Mouse (Mus musculus): ENCODE measurements around the gene Serpina3a. TPM values are rescaled to one million over a fixed set of nuclear protein-coding genes. Genes with fewer than 3 reads are reported as not detected.

Gene Serpina3a
- polyA plus RNA-seq, 1 experiment from 2014 or later, result not detected

GRCm38 (mm10) chr12:104090119-104090518, 22.4 kb upstream of the Serpina3a start:
- no peak for DNase-seq (ENCODE audit: low spot score)
- H3K4me1 ChIP-seq (ENCODE audit: control insufficient read depth, insufficient read depth, low read length), result no peaks in the 10 kb centered on the region
- no peaks in the 10 kb centered on the region for H3K27me3 ChIP-seq (ENCODE audit: control insufficient read depth, insufficient read depth, low read length)

GRCm38 (mm10) chr12:104091303-104091702, 21.2 kb upstream of the Serpina3a start:
- no peak overlapping the region for H3K4me2 ChIP-seq (ENCODE audit: low read depth, low read length)
- H3K4me1 ChIP-seq (ENCODE audit: control insufficient read depth, insufficient read depth, low read length), result no peaks in the 10 kb centered on the region
- no peaks in the 10 kb centered on the region for H3K27me3 ChIP-seq (ENCODE audit: control insufficient read depth, insufficient read depth, low read length)
- H3K36me3 ChIP-seq (replicated peaks; ENCODE audit: control insufficient read depth, insufficient read depth, low read depth, low read length), result no peaks in the 10 kb centered on the region
- H3K27ac ChIP-seq (replicated peaks; ENCODE audit: low read depth, low read length), result no peak overlapping the region
- H3K4me3 ChIP-seq (ENCODE audit: low read depth, low read length), result no peak overlapping the region
- H3K9me3 ChIP-seq (replicated peaks; ENCODE audit: control insufficient read depth, low read length), result no peaks in the 10 kb centered on the region
- WGBS, result 76% methylated on average over 1 of the region's 1 CpGs
- no peak for DNase-seq (ENCODE audit: low spot score)
- no peak for ATAC-seq (replicated peaks; ENCODE audit: insufficient number of reproducible peaks, low FRiP score, low TSS enrichment, low read depth)
- no peak overlapping the region for H3K9ac ChIP-seq (replicated peaks; ENCODE audit: low read length)

More at GRCm38 (mm10) chr12:104090119-104090518, 22.4 kb upstream of the Serpina3a start:
- ATAC-seq (replicated peaks; ENCODE audit: insufficient number of reproducible peaks, low FRiP score, low TSS enrichment, low read depth), result no peak
- H3K4me3 ChIP-seq (ENCODE audit: low read depth, low read length), result no peak overlapping the region
- no peak overlapping the region for H3K4me2 ChIP-seq (ENCODE audit: low read depth, low read length)
- no peak overlapping the region for H3K27ac ChIP-seq (replicated peaks; ENCODE audit: low read depth, low read length)
- 82% methylated on average over 2 of the region's 2 CpGs for WGBS
- H3K9ac ChIP-seq (replicated peaks; ENCODE audit: low read length), result no peak overlapping the region
- no peaks in the 10 kb centered on the region for H3K36me3 ChIP-seq (replicated peaks; ENCODE audit: control insufficient read depth, insufficient read depth, low read depth, low read length)
- H3K9me3 ChIP-seq (replicated peaks; ENCODE audit: control insufficient read depth, low read length), result no peaks in the 10 kb centered on the region

- no peak within 1 kb of the TSS for H3K27ac ChIP-seq (replicated peaks; ENCODE audit: low read depth, low read length)
- H3K4me2 ChIP-seq (ENCODE audit: low read depth, low read length), result no peak within 1 kb of the TSS
- H3K9me3 ChIP-seq (replicated peaks; ENCODE audit: control insufficient read depth, low read length), result no peaks in the 10 kb centered on the region
- no peaks in the 10 kb centered on the region for H3K4me1 ChIP-seq (ENCODE audit: control insufficient read depth, insufficient read depth, low read length)
- no peak within 1 kb of the TSS for H3K9ac ChIP-seq (replicated peaks; ENCODE audit: low read length)
- WGBS, result 86% methylated on average over 6 of the region's 6 CpGs
- DNase-seq (ENCODE audit: low spot score) (no peak), ATAC-seq (replicated peaks; ENCODE audit: insufficient number of reproducible peaks, low FRiP score, low TSS enrichment, low read depth) (no peak)
- no peaks in the 10 kb centered on the region for H3K36me3 ChIP-seq (replicated peaks; ENCODE audit: control insufficient read depth, insufficient read depth, low read depth, low read length)
- H3K27me3 ChIP-seq (ENCODE audit: control insufficient read depth, insufficient read depth, low read length), result no peaks in the 10 kb centered on the region
- no peak within 1 kb of the TSS for H3K4me3 ChIP-seq (ENCODE audit: low read depth, low read length)
These were observed 11.8 kb upstream of the Serpina3a start, which contains the start of gene Serpina5 for GRCm38 (mm10) chr12:104100768-104101167. Gene Serpina5 (plus strand): TSS chr12:104101113.

- H3K9ac ChIP-seq (replicated peaks; ENCODE audit: low read length), result no peak overlapping the region
- H3K9me3 ChIP-seq (replicated peaks; ENCODE audit: control insufficient read depth, low read length), result no peaks in the 10 kb centered on the region
- H3K27me3 ChIP-seq (ENCODE audit: control insufficient read depth, insufficient read depth, low read length), result no peaks in the 10 kb centered on the region
- no peak overlapping the region for H3K27ac ChIP-seq (replicated peaks; ENCODE audit: low read depth, low read length)
- no peak overlapping the region for H3K4me2 ChIP-seq (ENCODE audit: low read depth, low read length)
- H3K4me1 ChIP-seq (ENCODE audit: control insufficient read depth, insufficient read depth, low read length), result no peaks in the 10 kb centered on the region
- no peaks in the 10 kb centered on the region for H3K36me3 ChIP-seq (replicated peaks; ENCODE audit: control insufficient read depth, insufficient read depth, low read depth, low read length)
- H3K4me3 ChIP-seq (ENCODE audit: low read depth, low read length), result no peak overlapping the region
- DNase-seq (ENCODE audit: low spot score), result no peak
- no peak for ATAC-seq (replicated peaks; ENCODE audit: insufficient number of reproducible peaks, low FRiP score, low TSS enrichment, low read depth)
These were observed 6.7 kb upstream of the Serpina3a start for GRCm38 (mm10) chr12:104105847-104106246.

GRCm38 (mm10) chr12:104106919-104107318, 5.6 kb upstream of the Serpina3a start:
- Histone ChIP-seq H3K4me3 (ENCODE audit: low read depth, low read length) (no peak overlapping the region), H3K36me3 (replicated peaks; ENCODE audit: control insufficient read depth, insufficient read depth, low read depth, low read length) (no peaks in the 10 kb centered on the region), H3K4me2 (ENCODE audit: low read depth, low read length) (no peak overlapping the region), H3K9ac (replicated peaks; ENCODE audit: low read length) (no peak overlapping the region), H3K4me1 (ENCODE audit: control insufficient read depth, insufficient read depth, low read length) (no peaks in the 10 kb centered on the region), H3K9me3 (replicated peaks; ENCODE audit: control insufficient read depth, low read length) (no peaks in the 10 kb centered on the region), H3K27ac (replicated peaks; ENCODE audit: low read depth, low read length) (no peak overlapping the region), H3K27me3 (ENCODE audit: control insufficient read depth, insufficient read depth, low read length) (no peaks in the 10 kb centered on the region)
- DNase-seq (ENCODE audit: low spot score) (no peak), ATAC-seq (replicated peaks; ENCODE audit: insufficient number of reproducible peaks, low FRiP score, low TSS enrichment, low read depth) (no peak)

GRCm38 (mm10) chr12:104108507-104108906, 4.0 kb upstream of the Serpina3a start:
- no peaks in the 10 kb centered on the region for H3K4me1 ChIP-seq (ENCODE audit: control insufficient read depth, insufficient read depth, low read length)
- ATAC-seq (replicated peaks; ENCODE audit: insufficient number of reproducible peaks, low FRiP score, low TSS enrichment, low read depth) (no peak), DNase-seq (ENCODE audit: low spot score) (no peak)
- no peaks in the 10 kb centered on the region for H3K36me3 ChIP-seq (replicated peaks; ENCODE audit: control insufficient read depth, insufficient read depth, low read depth, low read length)
- H3K4me2 ChIP-seq (ENCODE audit: low read depth, low read length), result no peak overlapping the region
- no peaks in the 10 kb centered on the region for H3K9me3 ChIP-seq (replicated peaks; ENCODE audit: control insufficient read depth, low read length)
- H3K4me3 ChIP-seq (ENCODE audit: low read depth, low read length), result no peak overlapping the region
- no peaks in the 10 kb centered on the region for H3K27me3 ChIP-seq (ENCODE audit: control insufficient read depth, insufficient read depth, low read length)
- WGBS, result 82% methylated on average over 2 of the region's 2 CpGs
- no peak overlapping the region for H3K27ac ChIP-seq (replicated peaks; ENCODE audit: low read depth, low read length)
- H3K9ac ChIP-seq (replicated peaks; ENCODE audit: low read length), result no peak overlapping the region

GRCm38 (mm10) chr12:104114921-104115579, 2.5 kb downstream of the Serpina3a start:
- H3K36me3 ChIP-seq (replicated peaks; ENCODE audit: control insufficient read depth, insufficient read depth, low read depth, low read length), result no peaks in the 10 kb centered on the region
- DNase-seq (ENCODE audit: low spot score) (no peak), ATAC-seq (replicated peaks; ENCODE audit: insufficient number of reproducible peaks, low FRiP score, low TSS enrichment, low read depth) (no peak)
- no peak overlapping the region for H3K27ac ChIP-seq (replicated peaks; ENCODE audit: low read depth, low read length)
- 59% methylated on average over 3 of the region's 3 CpGs for WGBS
- no peaks in the 10 kb centered on the region for H3K9me3 ChIP-seq (replicated peaks; ENCODE audit: control insufficient read depth, low read length)
- H3K27me3 ChIP-seq (ENCODE audit: control insufficient read depth, insufficient read depth, low read length), result no peaks in the 10 kb centered on the region
- no peak overlapping the region for H3K4me3 ChIP-seq (ENCODE audit: low read depth, low read length)
- H3K4me2 ChIP-seq (ENCODE audit: low read depth, low read length), result no peak overlapping the region
- H3K9ac ChIP-seq (replicated peaks; ENCODE audit: low read length), result no peak overlapping the region
- no peaks in the 10 kb centered on the region for H3K4me1 ChIP-seq (ENCODE audit: control insufficient read depth, insufficient read depth, low read length)

- no peak for DNase-seq (ENCODE audit: low spot score)
- no peaks in the 10 kb centered on the region for H3K9me3 ChIP-seq (replicated peaks; ENCODE audit: control insufficient read depth, low read length)
These were observed 10.6 kb downstream of the Serpina3a start for GRCm38 (mm10) chr12:104123097-104123496.

More at GRCm38 (mm10) chr12:104123097-104123496, 10.6 kb downstream of the Serpina3a start:
- ATAC-seq (replicated peaks; ENCODE audit: insufficient number of reproducible peaks, low FRiP score, low TSS enrichment, low read depth), result no peak
- WGBS, result 90% methylated on average over 1 of the region's 1 CpGs
- no peaks in the 10 kb centered on the region for H3K4me1 ChIP-seq (ENCODE audit: control insufficient read depth, insufficient read depth, low read length)
- no peak overlapping the region for H3K9ac ChIP-seq (replicated peaks; ENCODE audit: low read length)
- H3K4me2 ChIP-seq (ENCODE audit: low read depth, low read length), result no peak overlapping the region
- H3K27ac ChIP-seq (replicated peaks; ENCODE audit: low read depth, low read length), result no peak overlapping the region
- H3K4me3 ChIP-seq (ENCODE audit: low read depth, low read length), result no peak overlapping the region
- H3K27me3 ChIP-seq (ENCODE audit: control insufficient read depth, insufficient read depth, low read length), result no peaks in the 10 kb centered on the region
- H3K36me3 ChIP-seq (replicated peaks; ENCODE audit: control insufficient read depth, insufficient read depth, low read depth, low read length), result no peaks in the 10 kb centered on the region

All from embryonic facial prominence, embryonic 11.5 days (tissue).